12 mouse cellular contexts compared by ENCODE assay signal in genomic region chr17:29796787-29797186, GRCm38 (mm10).
DNase-seq lines count a peak whose midpoint lies in the region; ATAC-seq and TF ChIP-seq lines count a peak whose summit lies in the region.
"Had no signal": no experiment of that assay in that cellular context is flagged by ENCODE, and none has a peak within 500 bp of the region (broad histone marks: within the 10 kb centered on the region; RNA-seq: fewer than 3 reads in every experiment).

No protein-coding gene starts in this region.

- no peaks in the 10 kb centered on the region for H3K27me3 ChIP-seq in forebrain, embryonic 11.5 days (ENCODE audit: control insufficient read depth, insufficient read depth, low read length)
- peaks cover 50% of the 10 kb centered on the region for H3K27me3 ChIP-seq in forebrain, embryonic 10.5 days (ENCODE audit: poor library complexity, severe bottlenecking)
- peaks cover 6% of the 10 kb centered on the region for H3K27me3 ChIP-seq in liver, embryonic 14.5 days (ENCODE audit: control insufficient read depth, insufficient read depth, low read length)
- H3K27me3 ChIP-seq in liver, embryonic 12.5 days (replicated peaks) = peaks cover 61% of the 10 kb centered on the region
- no peaks in the 10 kb centered on the region for H3K27me3 ChIP-seq in ES-Bruce4 (ENCODE audit: control insufficient read depth, insufficient read depth, low read length, poor library complexity, severe bottlenecking)
- no peaks in the 10 kb centered on the region; the same call in 1 of the 2 replicates for H3K27me3 ChIP-seq in hindbrain, embryonic 15.5 days

- H3K9ac ChIP-seq in forebrain, embryonic 11.5 days (ENCODE audit: low read length) = no peak overlapping the region
- H3K9ac ChIP-seq in liver, embryonic 14.5 days (replicated peaks) = no peak overlapping the region
- H3K9ac ChIP-seq in liver, embryonic 12.5 days = no peak overlapping the region
- H3K9ac ChIP-seq in ES-Bruce4 (ENCODE audit: low read depth, poor library complexity, severe bottlenecking) = no peak overlapping the region
- no peak overlapping the region for H3K9ac ChIP-seq in hindbrain, embryonic 15.5 days
- H3K9ac ChIP-seq: embryonic facial prominence, embryonic 13.5 days; limb, embryonic 12.5 days had no signal

- 0 out of 2 replicates have a peak overlapping the region, but pooled peaks have one; percentile 25 for H3K27ac ChIP-seq in forebrain, embryonic 11.5 days (ENCODE audit: low read depth, low read length)
- H3K27ac ChIP-seq in forebrain, embryonic 10.5 days = no peak overlapping the region
- H3K27ac ChIP-seq in liver, embryonic 14.5 days = no peak overlapping the region
- no peak overlapping the region for H3K27ac ChIP-seq in liver, embryonic 12.5 days
- no peak overlapping the region for H3K27ac ChIP-seq in ES-Bruce4 (ENCODE audit: insufficient read depth, low read length)
- H3K27ac ChIP-seq in hindbrain, embryonic 15.5 days (replicated peaks) = peak overlapping the region; percentile 87; the same call in 1 of the 2 replicates
- H3K27ac ChIP-seq: embryonic facial prominence, embryonic 13.5 days; gastrocnemius, adult 2 months had no signal

- no peak for TF ChIP-seq EP300 in liver, embryonic 14.5 days (IDR thresholded peaks at IDR 0.05; ENCODE audit: low read depth)
- no peak for TF ChIP-seq EP300 in ES-Bruce4 (IDR thresholded peaks at IDR 0.05; ENCODE audit: insufficient read depth, low read depth, low read length)

- H3K9me3 ChIP-seq in forebrain, embryonic 11.5 days (ENCODE audit: control insufficient read depth, low read length) = no peaks in the 10 kb centered on the region
- no peaks in the 10 kb centered on the region for H3K9me3 ChIP-seq in forebrain, embryonic 10.5 days
- no peaks in the 10 kb centered on the region for H3K9me3 ChIP-seq in liver, embryonic 14.5 days (ENCODE audit: control insufficient read depth, low read length)
- H3K9me3 ChIP-seq in liver, embryonic 12.5 days (replicated peaks) = no peaks in the 10 kb centered on the region
- no peaks in the 10 kb centered on the region for H3K9me3 ChIP-seq in ES-Bruce4 (replicated peaks; ENCODE audit: control insufficient read depth, insufficient read depth, low read length, poor library complexity, severe bottlenecking)
- H3K9me3 ChIP-seq in hindbrain, embryonic 15.5 days = no peaks in the 10 kb centered on the region
- H3K9me3 ChIP-seq: embryonic facial prominence, embryonic 13.5 days; limb, embryonic 12.5 days; megakaryocyte, embryonic 14.5 days had no signal

- no peak for ATAC-seq in forebrain, embryonic 11.5 days (replicated peaks; ENCODE audit: low FRiP score)
- no peak for ATAC-seq in liver, embryonic 14.5 days (ENCODE audit: insufficient read depth)
- no peak for ATAC-seq in liver, embryonic 12.5 days
- no peak for ATAC-seq in hindbrain, embryonic 15.5 days (ENCODE audit: low FRiP score, low read depth)
- ATAC-seq in megakaryocyte-erythroid progenitor cell, adult 5-6 weeks (replicated peaks; ENCODE audit: low FRiP score, low TSS enrichment, poor library complexity, severe bottlenecking) = no peak

- peaks cover 18% of the 10 kb centered on the region; the same call in 1 of the 2 replicates for H3K4me1 ChIP-seq in forebrain, embryonic 11.5 days (replicated peaks; ENCODE audit: control insufficient read depth, insufficient read depth, low read length)
- peaks cover 53% of the 10 kb centered on the region for H3K4me1 ChIP-seq in forebrain, embryonic 10.5 days
- H3K4me1 ChIP-seq in liver, embryonic 14.5 days (replicated peaks; ENCODE audit: control insufficient read depth in 2 of 2, insufficient read depth in 2 of 2, low read length in 1 of 2) = no peaks in the 10 kb centered on the region
- H3K4me1 ChIP-seq in liver, embryonic 12.5 days = peaks cover 9% of the 10 kb centered on the region
- peaks cover 9% of the 10 kb centered on the region for H3K4me1 ChIP-seq in ES-Bruce4 (ENCODE audit: control insufficient read depth, insufficient read depth, low read length)
- H3K4me1 ChIP-seq in hindbrain, embryonic 15.5 days (replicated peaks) = peaks cover 40% of the 10 kb centered on the region

- no peak overlapping the region for H3K4me3 ChIP-seq in forebrain, embryonic 11.5 days (ENCODE audit: low read depth, low read length)
- no peak overlapping the region for H3K4me3 ChIP-seq in forebrain, embryonic 10.5 days
- H3K4me3 ChIP-seq in liver, embryonic 14.5 days (ENCODE audit: insufficient read depth in 1 of 2, low read depth in 2 of 2, low read length in 2 of 2) = no peak overlapping the region
- no peak overlapping the region for H3K4me3 ChIP-seq in liver, embryonic 12.5 days
- no peak overlapping the region for H3K4me3 ChIP-seq in ES-Bruce4 (ENCODE audit: low read depth, low read length)
- no peak overlapping the region for H3K4me3 ChIP-seq in hindbrain, embryonic 15.5 days
- H3K4me3 ChIP-seq: embryonic facial prominence, embryonic 13.5 days; gastrocnemius, adult 2 months; limb, embryonic 12.5 days had no signal

- no peak for DNase-seq in forebrain, embryonic 11.5 days (ENCODE audit: low spot score)
- no peak for DNase-seq in forebrain, embryonic 10.5 days (ENCODE audit: extremely low spot score, low spot score)
- no peak for DNase-seq in liver, embryonic 14.5 days (ENCODE audit: low read depth in 3 of 3, low spot score in 3 of 3)
- no peak for DNase-seq in adrenal gland, adult (ENCODE audit: inconsistent age in 2 of 2, low spot score in 1 of 2)

- TF ChIP-seq CTCF in liver, embryonic 14.5 days (IDR thresholded peaks at IDR 0.05; ENCODE audit: low read depth) = peak; percentile 51
- TF ChIP-seq CTCF in ES-Bruce4 (IDR thresholded peaks at IDR 0.05; ENCODE audit: low read depth, low read length) = peak; percentile 12

- no peak overlapping the region for H3K4me2 ChIP-seq in forebrain, embryonic 11.5 days (ENCODE audit: low read depth, low read length, severe bottlenecking)
- no peak overlapping the region for H3K4me2 ChIP-seq in liver, embryonic 14.5 days (ENCODE audit: low read depth)
- no peak overlapping the region for H3K4me2 ChIP-seq in liver, embryonic 12.5 days
- H3K4me2 ChIP-seq in hindbrain, embryonic 15.5 days = no peak overlapping the region
- H3K4me2 ChIP-seq: embryonic facial prominence, embryonic 13.5 days; limb, embryonic 12.5 days had no signal

- no peak for TF ChIP-seq POLR2A in ES-Bruce4 (IDR thresholded peaks at IDR 0.05; ENCODE audit: insufficient read depth, low read length)

- whole genome bisulfite sequencing in forebrain, embryonic 11.5 days = 48% methylated on average over 9 of the region's 9 CpGs
- WGBS in forebrain, embryonic 10.5 days = 58% methylated on average over 9 of the region's 9 CpGs
- 33% methylated on average over 9 of the region's 9 CpGs for WGBS in liver, embryonic 14.5 days (ENCODE audit: insufficient replicate concordance)
- WGBS in liver, embryonic 12.5 days (ENCODE audit: insufficient replicate concordance) = 24% methylated on average over 9 of the region's 9 CpGs
- WGBS in hindbrain, embryonic 15.5 days = 52% methylated on average over 9 of the region's 9 CpGs

- no peaks in the 10 kb centered on the region for H3K36me3 ChIP-seq in forebrain, embryonic 11.5 days (ENCODE audit: control insufficient read depth, insufficient read depth, low read length)
- H3K36me3 ChIP-seq in forebrain, embryonic 10.5 days (replicated peaks) = no peaks in the 10 kb centered on the region
- no peaks in the 10 kb centered on the region for H3K36me3 ChIP-seq in liver, embryonic 14.5 days (replicated peaks; ENCODE audit: control insufficient read depth, insufficient read depth, low read depth)
- H3K36me3 ChIP-seq in liver, embryonic 12.5 days = no peaks in the 10 kb centered on the region
- H3K36me3 ChIP-seq in ES-Bruce4 (ENCODE audit: control insufficient read depth, insufficient read depth, low read length, poor library complexity, severe bottlenecking) = no peaks in the 10 kb centered on the region
- no peaks in the 10 kb centered on the region for H3K36me3 ChIP-seq in hindbrain, embryonic 15.5 days
- H3K36me3 ChIP-seq: embryonic facial prominence, embryonic 13.5 days; limb, embryonic 12.5 days had no signal

Comparison
In these comparisons a context has a peak if more than half of its experiments do, and no peak if none do; other contexts are left out.
1. H3K27ac ChIP-seq: peak in forebrain, embryonic 11.5 days (single experiment) and hindbrain, embryonic 15.5 days (single experiment); none in forebrain, embryonic 10.5 days (single experiment), liver, embryonic 14.5 days (single experiment), liver, embryonic 12.5 days (single experiment) and ES-Bruce4 (single experiment).